Mouse (Mus musculus) small intestine, adult 2 months (tissue): ENCODE data around the gene Cdk5.

Experiments used
- CTCF ChIP-seq: fragments of 200-500 bp; IDR thresholded peaks from 2 replicates; pipeline ENCODE4 v1.5.1; 2012; ENCODE audit warnings: low read depth, mild to moderate bottlenecking, control low read depth, inconsistent platforms, low read length, moderate library complexity, mixed read lengths; ENCODE audit not compliant: insufficient replicate concordance, insufficient read length; ENCODE audit errors: extremely low read depth
- POLR2A ChIP-seq: fragments of 200-500 bp; IDR thresholded peaks from 2 replicates; pipeline ENCODE4 v1.6.1; 2012; ENCODE audit warnings: low read depth, mild to moderate bottlenecking, control low read depth, inconsistent platforms, low read length, moderate library complexity

GRCm38 (mm10) chr5:24393392-24393997, 29.8 kb downstream of the Cdk5 start, which contains the start of gene Abcb8:
- peak; percentile 91; the same call in 1 of the 2 replicates for TF ChIP-seq CTCF
- TF ChIP-seq POLR2A: no peak
